Mouse (Mus musculus) retina, postnatal 7 days (tissue): ENCODE results near the gene Hist1h2ad.

ENCODE experiments used
- DNase-seq: peaks from one replicate; pipeline ENCODE4 v3.0.0-alpha.2; 2012; ENCODE audit warnings: low read depth, low spot score

The Hist1h2ad gene

DNA sequence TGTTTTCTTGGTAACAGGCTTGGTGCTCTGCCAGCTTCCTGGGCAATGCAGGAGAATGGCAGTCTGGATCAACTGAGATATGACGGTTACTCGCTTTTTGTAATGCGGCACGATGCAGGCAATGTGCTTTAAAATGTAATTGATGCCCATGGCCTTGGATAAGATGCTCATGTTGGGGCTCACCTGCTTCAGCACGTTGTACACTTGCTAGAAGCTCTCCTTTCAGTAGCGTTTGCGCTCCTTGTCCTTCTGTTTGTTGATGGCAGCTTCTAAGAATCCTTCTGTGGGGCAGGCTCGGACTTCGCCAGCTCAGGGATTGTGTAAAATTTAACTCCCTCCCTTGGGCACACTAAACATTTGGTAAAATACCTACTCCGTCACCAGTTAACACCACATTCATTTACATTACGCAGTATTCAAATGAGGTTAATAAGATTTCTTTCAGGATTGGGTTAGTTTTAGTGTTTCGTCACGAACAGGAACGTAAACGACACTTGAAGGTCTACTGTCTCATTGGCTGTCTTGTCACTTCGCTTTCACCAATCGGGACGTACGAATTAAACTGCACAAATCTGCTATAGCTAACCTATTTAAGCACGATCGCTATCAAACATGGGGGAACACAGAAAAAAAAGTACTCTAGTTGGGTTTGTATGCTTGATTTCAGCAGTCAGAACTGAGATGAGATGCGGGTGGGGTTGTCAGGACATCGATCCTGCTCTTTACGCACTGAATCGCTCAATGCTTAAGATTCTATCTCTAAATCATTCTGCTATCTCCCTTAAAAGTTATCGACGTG lies 46.8 kb downstream of the Hist1h2ad start, which contains the start of gene Hist1h2be:
Hist1h2be (minus strand) TSS at position 392 of the 799 bp plus-strand sequence.
- DNase-seq = peak; percentile 56

DNA sequence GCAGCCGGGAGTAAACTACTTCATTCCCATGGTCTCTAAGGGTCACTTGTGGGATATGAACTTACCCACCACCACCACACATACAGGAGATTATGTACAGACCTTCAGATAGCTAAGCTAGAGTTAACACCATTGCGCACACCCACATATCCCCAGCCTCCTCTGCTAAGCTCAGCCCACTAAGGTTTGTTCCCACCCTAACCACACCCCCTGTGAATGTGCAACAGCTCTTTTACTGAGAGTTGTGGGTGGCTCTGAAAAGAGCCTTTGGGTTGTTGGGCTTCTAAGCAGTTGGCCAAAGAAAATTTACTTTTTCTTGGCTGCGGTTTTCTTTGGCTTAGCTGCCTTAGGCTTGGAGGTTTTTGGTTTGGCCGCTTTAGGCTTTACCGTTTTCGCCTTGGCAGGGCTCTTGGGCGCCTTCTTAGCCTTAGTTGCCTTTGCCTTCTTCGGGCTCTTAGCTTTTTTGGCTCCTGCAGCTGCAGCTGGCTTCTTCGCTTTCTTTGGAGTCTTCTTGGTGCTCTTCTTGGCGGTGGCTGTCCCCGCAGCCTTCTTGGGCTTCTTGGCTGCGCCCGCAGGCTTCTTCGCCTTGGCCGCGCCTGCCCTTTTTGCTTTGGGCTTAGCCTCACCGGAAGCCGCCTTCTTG lies 47.5 kb downstream of the Hist1h2ad start:
- peak; percentile 39 for DNase-seq

DNA sequence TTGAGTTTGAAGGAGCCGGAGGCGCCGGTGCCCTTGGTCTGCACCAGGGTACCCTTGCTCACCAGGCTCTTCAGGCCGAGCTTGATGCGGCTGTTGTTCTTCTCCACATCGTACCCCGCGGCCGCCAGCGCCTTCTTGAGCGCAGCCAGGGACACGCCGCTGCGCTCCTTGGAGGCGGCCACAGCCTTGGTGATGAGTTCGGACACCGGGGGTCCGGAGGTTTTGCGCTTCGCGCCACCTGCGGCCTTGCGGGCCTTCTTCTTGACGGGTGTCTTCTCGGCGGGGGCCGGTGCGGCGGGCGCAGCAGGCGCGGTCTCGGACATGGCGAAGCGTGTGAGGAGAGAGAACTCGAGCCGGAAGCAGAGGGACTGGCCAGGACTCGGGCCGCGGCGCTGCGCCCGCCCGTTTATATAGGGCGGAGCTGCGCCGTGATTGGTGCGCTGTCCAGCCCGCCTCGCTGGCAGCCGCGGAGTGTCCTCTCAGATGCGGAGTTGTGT lies 48.0 kb downstream of the Hist1h2ad start, which contains the start of gene Hist1h1e:
Hist1h1e (minus strand) TSS at position 384 of the 497 bp plus-strand sequence.
- DNase-seq = peak; percentile 75

DNA sequence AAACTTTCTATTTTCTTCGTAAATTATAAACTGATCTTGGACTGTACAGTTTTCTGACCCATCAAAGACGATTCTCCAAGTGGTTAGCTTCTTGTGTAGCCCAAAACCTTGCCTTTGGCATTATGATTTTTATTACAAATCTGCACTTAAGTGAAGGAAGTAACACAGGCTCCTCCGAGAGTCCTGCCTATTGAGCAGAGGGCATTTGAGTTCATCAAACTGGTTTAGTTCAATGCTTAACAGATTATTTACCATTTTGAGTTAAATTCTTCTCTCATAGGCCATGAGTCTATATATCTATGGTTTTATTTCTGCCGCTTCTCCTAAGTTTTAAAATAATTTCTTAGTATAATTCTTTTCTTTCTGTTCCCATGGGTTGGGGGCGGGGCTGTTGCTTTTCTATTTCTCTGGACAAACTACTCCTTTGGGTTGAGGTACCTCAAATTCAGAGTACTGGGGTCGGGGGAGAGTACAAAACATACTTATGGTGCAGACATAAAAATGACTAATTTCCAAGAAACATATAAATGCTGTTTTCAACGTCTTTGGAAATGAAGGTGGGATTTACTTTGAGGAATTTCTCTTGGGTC lies 48.8 kb downstream of the Hist1h2ad start:
- no peak for DNase-seq
